Mouse (Mus musculus) forebrain, embryonic 16.5 days (tissue): ENCODE measurements around the gene Rbms1. TPM values are rescaled to one million over a fixed set of nuclear protein-coding genes. Genes with fewer than 3 reads are reported as not detected.

Experiments used
- ATAC-seq: fragments of 200-750 bp; cut with Nextera tagmentation; 2 replicates; pipeline ENCODE4 v1.8.0; 2017; ENCODE audit warnings: mild to moderate bottlenecking, moderate library complexity
- H3K27ac ChIP-seq: fragments of 300-500 bp; sonication (generic); 2 replicates; pipeline ENCODE4 v1.5.1; 2014; ENCODE audit warnings: low read length, control low read depth
- H3K27me3 ChIP-seq: fragments of 300-500 bp; sonication (generic); replicated peaks from 2 replicates; pipeline ENCODE4 v1.6.1; 2014; ENCODE audit warnings: low read length; ENCODE audit not compliant: control insufficient read depth, insufficient read depth
- H3K36me3 ChIP-seq: fragments of 300-500 bp; sonication (generic); 2 replicates; pipeline ENCODE4 v1.6.1; 2014; ENCODE audit not compliant: control insufficient read depth, insufficient read depth
- H3K4me1 ChIP-seq: fragments of 300-500 bp; sonication (generic); replicated peaks from 2 replicates; pipeline ENCODE4 v1.6.1; 2014; ENCODE audit warnings: low read length; ENCODE audit not compliant: control insufficient read depth, insufficient read depth
- H3K4me2 ChIP-seq: fragments of 300-500 bp; sonication (generic); 2 replicates; pipeline ENCODE4 v1.6.1; 2014; ENCODE audit warnings: mild to moderate bottlenecking, low read length, control low read depth
- H3K4me3 ChIP-seq: fragments of 300-500 bp; sonication (generic); replicated peaks from 2 replicates; pipeline ENCODE4 v1.5.1; 2014; ENCODE audit warnings: mild to moderate bottlenecking, low read length, control low read depth
- H3K9ac ChIP-seq: fragments of 300-500 bp; sonication (generic); replicated peaks from 2 replicates; pipeline ENCODE4 v1.6.1; 2014; ENCODE audit warnings: low read depth, low read length, control low read depth
- H3K9me3 ChIP-seq: fragments of 300-500 bp; sonication (generic); 2 replicates; pipeline ENCODE4 v1.6.1; 2016; ENCODE audit warnings: low read length; ENCODE audit not compliant: control insufficient read depth
- WGBS: fragments of 180-500 bp; shearing (Covaris S2); extraction: QIAGEN DNeasy Blood & Tissue Kit; methylation state at CpG from one replicate; pipeline ENCODE4 v1.1.7; 2014; 5-methylcytosine and 5-hydroxymethylcytosine counted together
- polyA plus RNA-seq: library from polyadenylated mRNA; unstranded; fragments of >200 nt; fragmentation: Nextera tagmentation; extraction: Ambion mirVana; gene quantifications from 2 replicates; pipeline ENCODE4 v1.2.1, GENCODE M21; 2015

The Rbms1 gene
- polyA plus RNA-seq, 1 experiment from 2014 or later, result 23.8 TPM

DNA sequence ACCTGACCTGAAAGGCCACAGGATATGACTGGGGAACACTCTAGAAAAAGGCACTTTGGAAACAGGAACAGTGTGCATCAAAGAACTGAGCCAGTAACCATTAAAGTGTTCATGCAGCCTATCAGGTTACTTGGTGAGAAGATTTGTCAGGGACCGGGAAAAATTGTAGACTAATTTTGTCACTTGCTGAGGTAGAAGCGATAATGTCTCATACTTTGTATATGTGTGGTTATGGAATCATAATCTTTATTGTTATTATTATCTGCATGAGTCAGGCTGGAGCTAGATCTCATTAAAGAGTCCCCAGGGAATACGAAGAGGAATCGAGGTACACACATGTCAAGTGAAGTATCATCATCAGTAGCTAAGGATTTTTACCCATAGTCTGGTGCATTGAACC lies 262.0 kb downstream of the Rbms1 start:
- no peaks in the 10 kb centered on the region for H3K9me3 ChIP-seq
- no peak for ATAC-seq
- no peaks in the 10 kb centered on the region for H3K36me3 ChIP-seq
- H3K4me2 ChIP-seq, result no peak overlapping the region
- H3K4me1 ChIP-seq, result 0 out of 2 replicates have a peak, but pooled peaks cover 4% of the 10 kb centered on the region
- 92% methylated on average over 4 of the region's 4 CpGs for WGBS
- H3K9ac ChIP-seq, result no peak overlapping the region
- H3K27me3 ChIP-seq, result no peaks in the 10 kb centered on the region
- no peak overlapping the region for H3K27ac ChIP-seq
- H3K4me3 ChIP-seq, result no peak overlapping the region

Other genes with a start within 250 kb of the Rbms1 start
- gene Itgb6, start 240.5 kb downstream of the Rbms1 start, polyA plus RNA-seq, result not detected in 2 replicates